Mouse (Mus musculus): ENCODE results near the gene Slc25a40.

- no peak for TF ChIP-seq CTCF (IDR thresholded peaks at IDR 0.05; ENCODE audit: low read depth)
- no peak for TF ChIP-seq EP300 (IDR thresholded peaks at IDR 0.05; ENCODE audit: low read depth)
Measured at GRCm38 (mm10) chr5:8416683-8417413, 5.8 kb upstream of the Slc25a40 start.
